Mouse (Mus musculus) forebrain, postnatal 0 days (tissue): ENCODE data around the gene Copb1. TPM values are rescaled to one million over a fixed set of nuclear protein-coding genes. Genes with fewer than 3 reads are reported as not detected.
A peak's percentile ranks its signal among the peaks of the same experiment; 100 is the strongest.

ENCODE experiments used
- ATAC-seq: fragments of 200-750 bp; cut with Nextera tagmentation; 2 replicates; pipeline ENCODE4 v1.8.0; 2017; ENCODE audit warnings: mild to moderate bottlenecking, moderate library complexity
- DNase-seq: peaks from one replicate; pipeline ENCODE4 v3.0.0-alpha.2; 2015
- H3K27ac ChIP-seq: fragments of 300-500 bp; sonication (generic); 2 replicates; pipeline ENCODE4 v1.5.1; 2014; ENCODE audit warnings: low read depth, mild to moderate bottlenecking, antibody characterized with exemption, low read length, moderate library complexity, mixed read lengths
- H3K27me3 ChIP-seq: fragments of 300-500 bp; sonication (generic); 2 replicates; pipeline ENCODE4 v1.6.1; 2014; ENCODE audit warnings: mild to moderate bottlenecking, low read length, mixed read lengths; ENCODE audit not compliant: insufficient read depth
- H3K36me3 ChIP-seq: fragments of 300-500 bp; sonication (generic); 2 replicates; pipeline ENCODE4 v1.6.1; 2014; ENCODE audit warnings: mild to moderate bottlenecking, moderate library complexity; ENCODE audit not compliant: insufficient read depth
- H3K4me1 ChIP-seq: fragments of 300-500 bp; sonication (generic); 2 replicates; pipeline ENCODE4 v1.6.1; 2014; ENCODE audit warnings: antibody characterized with exemption; ENCODE audit not compliant: insufficient read depth
- H3K4me2 ChIP-seq: fragments of 300-500 bp; sonication (generic); 2 replicates; pipeline ENCODE4 v1.6.1; 2014; ENCODE audit warnings: low read depth, mild to moderate bottlenecking, moderate library complexity
- H3K4me3 ChIP-seq: fragments of 300-500 bp; sonication (generic); 2 replicates; pipeline ENCODE4 v1.5.1; 2014; ENCODE audit warnings: low read depth, low read length, mixed read lengths
- H3K9ac ChIP-seq: fragments of 300-500 bp; sonication (generic); 2 replicates; pipeline ENCODE4 v1.6.1; 2014; ENCODE audit warnings: mild to moderate bottlenecking
- H3K9me3 ChIP-seq: fragments of 300-500 bp; sonication (generic); 2 replicates; pipeline ENCODE4 v1.6.1; 2016; ENCODE audit warnings: low read length
- CTCF ChIP-seq: sonication (generic); IDR thresholded peaks from 2 replicates; pipeline ENCODE4 v1.5.1; 2016; ENCODE audit warnings: antibody characterized with exemption, control low read depth, low read depth
- WGBS: fragments of 180-500 bp; shearing (Covaris S2); extraction: QIAGEN DNeasy Blood & Tissue Kit; methylation state at CpG from one replicate; pipeline ENCODE4 v1.1.7; 2014; 5-methylcytosine and 5-hydroxymethylcytosine counted together
- polyA plus RNA-seq: library from polyadenylated mRNA; unstranded; fragments of >200 nt; fragmentation: Nextera tagmentation; extraction: Ambion mirVana; gene quantifications from 2 replicates; pipeline ENCODE4 v1.2.1, GENCODE M21; 2015
- total RNA-seq: library from RNA; depleted of rRNA; stranded (reverse); fragments of >200 nt; gene quantifications from 2 replicates; pipeline ENCODE4 v1.2.3, GENCODE M21; 2014

Gene Copb1
- total and polyA plus RNA-seq, 2 experiments from 2014 or later, result 67.3 to 68.2 TPM

DNA sequence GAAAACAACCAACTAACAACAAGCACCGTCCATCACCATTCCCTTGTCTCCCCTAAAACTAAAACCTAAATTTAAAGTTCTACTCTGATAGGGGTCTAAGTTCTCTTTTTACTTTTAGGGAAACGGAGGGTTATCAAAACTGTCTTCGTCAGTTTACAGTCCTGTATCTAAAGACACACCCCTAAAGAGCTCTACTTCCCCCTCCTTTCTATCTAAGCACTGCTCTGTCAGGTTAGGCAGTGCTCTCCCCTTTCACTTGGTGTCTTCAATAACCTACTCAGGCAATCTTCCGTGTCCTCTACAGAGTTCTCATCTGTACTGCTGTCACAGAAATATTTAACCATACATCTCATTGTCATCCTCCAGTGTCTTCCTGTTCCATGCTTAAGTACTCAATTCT is 34.1 kb downstream of the Copb1 start:
- Histone ChIP-seq H3K36me3 (peaks cover 39% of the 10 kb centered on the region), H3K9ac (no peak overlapping the region), H3K4me1 (no peaks in the 10 kb centered on the region), H3K4me2 (no peak overlapping the region), H3K27me3 (no peaks in the 10 kb centered on the region), H3K4me3 (no peak overlapping the region), H3K9me3 (no peaks in the 10 kb centered on the region), H3K27ac (no peak overlapping the region)
- DNase-seq (no peak), ATAC-seq (no peak)
- TF ChIP-seq CTCF, result no peak
- WGBS, result 97% methylated on average over 4 of the region's 4 CpGs

DNA sequence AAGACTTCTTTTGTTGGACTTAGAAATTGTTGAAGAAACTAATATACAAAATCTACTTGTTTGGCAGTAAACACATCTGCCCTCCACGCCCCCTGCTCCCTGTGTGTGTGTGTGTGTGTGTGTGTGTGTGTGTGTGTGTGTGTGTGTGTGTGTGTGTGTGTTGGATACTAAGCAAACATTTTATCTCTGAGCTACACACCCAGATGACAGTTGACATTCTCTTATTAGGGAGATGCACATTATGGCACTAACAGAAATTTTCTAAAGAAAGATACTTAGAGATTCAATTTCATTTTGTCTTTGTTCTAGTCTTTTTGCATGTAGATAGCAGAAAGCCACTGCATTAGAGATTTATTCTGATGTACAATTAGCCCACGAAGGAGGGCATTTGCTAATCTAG is 37.6 kb downstream of the Copb1 start:
- H3K36me3 ChIP-seq, result peaks cover 38% of the 10 kb centered on the region

DNA sequence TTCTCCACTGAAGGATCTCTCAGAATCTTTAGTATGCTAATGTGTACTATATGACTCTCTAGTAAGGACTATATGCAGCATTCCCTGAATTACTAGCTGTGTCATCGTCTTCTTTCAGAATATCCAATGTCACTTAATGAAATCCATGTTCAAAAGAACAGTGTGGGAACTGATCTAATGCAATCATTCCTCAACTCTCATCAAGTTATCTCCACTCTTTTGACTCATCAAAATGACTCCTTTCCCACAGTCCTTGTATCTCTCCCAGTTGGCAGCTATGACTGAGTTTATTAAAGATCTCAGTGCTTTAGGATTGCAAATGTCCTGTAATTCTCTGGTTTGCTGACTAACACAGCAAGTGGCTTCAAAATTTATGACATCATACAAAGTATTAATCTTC is 40.1 kb downstream of the Copb1 start:
- Histone ChIP-seq H3K27me3 (no peaks in the 10 kb centered on the region), H3K36me3 (peaks cover 22% of the 10 kb centered on the region), H3K4me1 (no peaks in the 10 kb centered on the region), H3K9me3 (no peaks in the 10 kb centered on the region), H3K4me2 (no peak overlapping the region), H3K27ac (no peak overlapping the region), H3K4me3 (no peak overlapping the region), H3K9ac (no peak overlapping the region)
- TF ChIP-seq CTCF, result no peak
- DNase-seq, result no peak
- no peak for ATAC-seq
- 93% methylated on average over 1 of the region's 1 CpGs for WGBS

More for the DNA sequence above, 37.6 kb downstream of the Copb1 start:
- WGBS, result 87% methylated on average over 2 of the region's 2 CpGs
- Histone ChIP-seq H3K9me3 (no peaks in the 10 kb centered on the region), H3K27ac (no peak overlapping the region), H3K4me3 (no peak overlapping the region), H3K9ac (no peak overlapping the region), H3K4me2 (no peak overlapping the region), H3K27me3 (no peaks in the 10 kb centered on the region), H3K4me1 (no peaks in the 10 kb centered on the region)
- no peak for DNase-seq
- no peak for TF ChIP-seq CTCF
- no peak for ATAC-seq

DNA sequence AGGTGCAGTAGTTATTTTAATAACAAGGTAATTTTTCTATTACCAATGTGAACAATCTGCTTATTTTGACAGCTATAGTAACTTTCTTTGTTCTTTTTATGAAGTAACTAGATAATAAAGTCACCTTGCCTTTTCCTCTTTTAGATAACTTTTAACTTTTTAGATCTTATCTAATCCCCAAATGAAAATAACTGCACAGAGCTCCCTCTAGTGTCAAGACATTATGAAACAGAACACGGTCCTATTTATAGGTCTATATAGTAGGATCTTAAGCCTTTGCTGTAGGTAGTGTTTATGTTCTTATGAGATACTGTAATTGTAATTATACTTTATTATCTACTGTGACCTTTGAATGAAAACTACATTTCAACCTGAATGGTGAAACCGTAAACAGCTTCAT is 41.0 kb downstream of the Copb1 start:
- Histone ChIP-seq H3K9ac (no peak overlapping the region), H3K4me2 (no peak overlapping the region), H3K4me3 (no peak overlapping the region), H3K9me3 (no peaks in the 10 kb centered on the region), H3K27ac (no peak overlapping the region), H3K4me1 (no peaks in the 10 kb centered on the region), H3K27me3 (no peaks in the 10 kb centered on the region), H3K36me3 (peaks cover 22% of the 10 kb centered on the region)
- WGBS, result 60% methylated on average over 2 of the region's 2 CpGs
- DNase-seq (peak; percentile 78), ATAC-seq (peak; percentile 42; the same call in 1 of the 2 replicates)
- TF ChIP-seq CTCF, result peak; percentile 68

DNA sequence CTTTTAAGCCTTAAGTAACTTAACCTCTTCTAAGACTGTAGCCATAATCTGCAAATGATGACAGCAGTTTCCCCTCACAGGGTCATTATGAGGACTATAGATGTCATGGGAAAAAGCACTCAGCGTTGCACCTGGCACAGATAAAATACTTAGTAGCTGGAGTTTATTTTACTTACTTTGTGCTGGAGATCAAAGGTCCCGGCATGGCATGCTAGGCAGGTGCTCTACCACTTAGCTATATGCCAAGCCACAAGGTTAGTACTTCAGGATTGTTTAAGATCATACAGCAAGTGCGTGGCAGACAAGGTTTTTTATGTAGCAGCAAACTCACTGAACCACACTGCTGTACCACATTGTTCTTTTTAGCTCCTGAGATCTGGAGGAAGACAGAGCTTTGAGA is 43.9 kb downstream of the Copb1 start:
- no peaks in the 10 kb centered on the region for H3K9me3 ChIP-seq
- H3K4me1 ChIP-seq, result no peaks in the 10 kb centered on the region
- 91% methylated on average over 3 of the region's 3 CpGs for WGBS
- no peak overlapping the region for H3K4me3 ChIP-seq
- no peaks in the 10 kb centered on the region for H3K27me3 ChIP-seq
- peaks cover 13% of the 10 kb centered on the region; the same call in 1 of the 2 replicates for H3K36me3 ChIP-seq
- ATAC-seq (no peak), DNase-seq (no peak)
- no peak overlapping the region for H3K27ac ChIP-seq
- no peak overlapping the region for H3K9ac ChIP-seq
- TF ChIP-seq CTCF, result no peak
- H3K4me2 ChIP-seq, result no peak overlapping the region

DNA sequence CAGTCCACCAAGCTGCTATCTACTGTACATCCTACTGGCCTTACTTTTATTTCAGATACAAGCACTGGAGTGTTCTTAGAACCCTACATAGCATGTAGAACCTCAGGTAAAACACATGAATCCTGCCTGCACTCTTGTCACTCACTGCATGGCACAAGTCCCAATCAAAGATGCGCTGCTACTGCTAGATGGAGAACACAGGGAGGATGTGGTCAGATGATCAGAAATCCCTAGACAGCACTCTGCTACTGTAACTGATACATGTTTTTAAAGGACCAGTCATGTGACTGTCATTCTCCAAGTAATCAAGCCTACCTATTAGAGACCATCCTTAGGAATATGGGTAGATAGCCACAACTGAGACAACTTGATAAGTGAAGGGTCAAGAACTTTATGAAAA is 44.7 kb downstream of the Copb1 start:
- no peak for TF ChIP-seq CTCF
- 94% methylated on average over 1 of the region's 1 CpGs for WGBS
- H3K4me2 ChIP-seq, result no peak overlapping the region
- no peak for DNase-seq
- ATAC-seq, result no peak
- no peak overlapping the region for H3K4me3 ChIP-seq
- no peaks in the 10 kb centered on the region for H3K27me3 ChIP-seq
- no peak overlapping the region for H3K9ac ChIP-seq
- H3K27ac ChIP-seq, result no peak overlapping the region
- no peaks in the 10 kb centered on the region for H3K4me1 ChIP-seq
- H3K9me3 ChIP-seq, result no peaks in the 10 kb centered on the region
- peaks cover 11% of the 10 kb centered on the region; the same call in 1 of the 2 replicates for H3K36me3 ChIP-seq

DNA sequence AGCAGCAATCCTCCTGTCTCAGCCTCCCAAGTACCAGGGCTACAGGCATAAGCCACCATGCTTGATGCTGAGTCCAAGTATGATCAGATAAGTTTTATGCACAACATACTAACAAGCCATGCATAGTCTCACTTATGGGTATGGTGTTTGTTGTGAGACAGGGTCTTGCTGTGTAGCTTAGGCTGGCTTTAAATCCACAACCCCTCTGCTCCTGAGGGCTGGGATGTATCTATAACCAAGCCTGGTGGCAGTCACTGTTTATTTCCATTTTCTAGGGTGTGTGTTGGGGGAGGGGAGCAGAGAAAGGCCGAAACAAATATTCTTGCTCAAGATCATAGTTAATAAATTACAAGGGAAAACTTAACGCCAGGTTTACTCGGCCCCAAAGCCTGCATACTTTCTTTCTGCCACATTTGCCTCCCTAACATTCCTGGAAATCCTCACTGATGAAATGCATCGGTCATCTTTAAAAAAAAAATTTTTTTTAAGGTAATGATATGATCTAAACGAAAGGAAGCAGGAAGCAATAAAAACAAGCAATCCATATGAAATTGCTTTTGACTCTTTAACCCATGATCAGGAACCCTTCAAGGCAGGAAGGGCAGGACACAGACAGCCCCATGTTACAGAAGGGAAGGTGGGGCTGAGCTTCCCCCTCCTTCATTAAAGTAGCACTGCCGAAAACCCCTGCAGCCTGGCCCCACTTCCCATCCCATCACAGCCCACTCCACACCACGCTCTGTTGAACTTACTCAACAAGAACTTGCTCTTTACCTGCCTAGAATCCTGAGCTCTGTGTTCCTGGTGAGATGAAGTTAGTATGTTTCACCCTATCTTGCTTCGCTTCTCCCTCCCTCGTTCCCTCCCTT is 50.8 kb downstream of the Copb1 start:
- no peaks in the 10 kb centered on the region for H3K36me3 ChIP-seq
- peaks cover 4% of the 10 kb centered on the region for H3K4me1 ChIP-seq

More for the DNA sequence above, 50.8 kb downstream of the Copb1 start:
- ATAC-seq, result no peak
- Histone ChIP-seq H3K9me3 (no peaks in the 10 kb centered on the region), H3K9ac (no peak overlapping the region), H3K27me3 (no peaks in the 10 kb centered on the region), H3K27ac (no peak overlapping the region), H3K4me2 (no peak overlapping the region), H3K4me3 (no peak overlapping the region)
- WGBS, result 76% methylated on average over 9 of the region's 9 CpGs
- no peak for DNase-seq
- TF ChIP-seq CTCF, result no peak
